Mouse (Mus musculus): ENCODE measurements around the gene Prkcb.

Prkcb gene

GRCm38 (mm10) chr7:122327942-122328341 is 39.4 kb downstream of the Prkcb start:
- DNase-seq, result no peak

- DNase-seq, result no peak
Observed at GRCm38 (mm10) chr7:122328466-122328865, 39.9 kb downstream of the Prkcb start.

- peak; percentile 61 for DNase-seq
Observed at GRCm38 (mm10) chr7:122329588-122329987, 41.0 kb downstream of the Prkcb start.

- DNase-seq, result no peak
Observed at GRCm38 (mm10) chr7:122333686-122334085, 45.1 kb downstream of the Prkcb start.

- no peak for DNase-seq
Observed at GRCm38 (mm10) chr7:122337302-122337701, 48.8 kb downstream of the Prkcb start.

- peak; percentile 79 for DNase-seq
Observed at GRCm38 (mm10) chr7:122338055-122338454, 49.5 kb downstream of the Prkcb start.

- DNase-seq, result peak; percentile 92
Observed at GRCm38 (mm10) chr7:122339476-122339875, 50.9 kb downstream of the Prkcb start.

- DNase-seq, result no peak
Observed at GRCm38 (mm10) chr7:122341813-122342212, 53.3 kb downstream of the Prkcb start.

GRCm38 (mm10) chr7:122344656-122345055 is 56.1 kb downstream of the Prkcb start:
- DNase-seq, result no peak

- DNase-seq, result no peak
Observed at GRCm38 (mm10) chr7:122346251-122347242, 58.0 kb downstream of the Prkcb start.

GRCm38 (mm10) chr7:122347433-122347832 is 58.9 kb downstream of the Prkcb start:
- no peak for DNase-seq

- no peak for DNase-seq
Observed at GRCm38 (mm10) chr7:122349961-122350360, 61.4 kb downstream of the Prkcb start.

GRCm38 (mm10) chr7:122350741-122351140 is 62.2 kb downstream of the Prkcb start:
- no peak for DNase-seq

GRCm38 (mm10) chr7:122351816-122352215 is 63.3 kb downstream of the Prkcb start:
- DNase-seq, result no peak

- no peak for DNase-seq
Observed at GRCm38 (mm10) chr7:122352566-122353277, 64.2 kb downstream of the Prkcb start.

GRCm38 (mm10) chr7:122353329-122353728 is 64.8 kb downstream of the Prkcb start:
- no peak for DNase-seq

GRCm38 (mm10) chr7:122356941-122357340 is 68.4 kb downstream of the Prkcb start:
- DNase-seq, result no peak

- no peak for DNase-seq
Observed at GRCm38 (mm10) chr7:122357847-122358246, 69.3 kb downstream of the Prkcb start.

GRCm38 (mm10) chr7:122366635-122367034 is 78.1 kb downstream of the Prkcb start:
- DNase-seq, result no peak

GRCm38 (mm10) chr7:122367303-122368007 is 78.9 kb downstream of the Prkcb start:
- DNase-seq, result no peak

- DNase-seq, result no peak
Observed at GRCm38 (mm10) chr7:122370488-122370887, 81.9 kb downstream of the Prkcb start.

- DNase-seq, result no peak
Observed at GRCm38 (mm10) chr7:122371947-122372346, 83.4 kb downstream of the Prkcb start.

- no peak for DNase-seq
Observed at GRCm38 (mm10) chr7:122372349-122372748, 83.8 kb downstream of the Prkcb start.
